Mouse (Mus musculus) kidney, adult 9 months (tissue): Measurements from ENCODE around the gene Zzz3.

ENCODE experiments used
- DNase-seq: peaks from one replicate; pipeline ENCODE4 v3.0.0; 2022

Zzz3 gene

DNA sequence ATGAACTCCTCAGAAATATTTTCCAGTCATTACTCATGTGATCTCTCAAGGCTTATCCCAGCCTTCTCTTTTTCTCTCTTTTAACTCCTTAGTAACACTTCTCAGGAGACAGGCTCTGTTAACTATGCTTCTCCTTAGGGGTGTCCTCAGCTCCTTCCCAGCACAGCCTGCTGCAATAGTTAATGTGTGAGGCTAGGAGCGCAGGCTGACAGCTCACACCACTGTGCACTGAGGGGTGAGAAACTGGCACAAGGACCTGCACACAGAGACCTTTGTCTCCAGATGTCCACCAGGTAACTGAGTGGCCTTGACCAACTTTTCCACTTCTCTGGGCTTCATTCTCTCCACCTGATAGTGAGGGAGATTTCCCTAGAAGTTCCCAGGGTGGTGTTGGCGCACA lies 102.6 kb downstream of the Zzz3 start:
- no peak for DNase-seq

DNA sequence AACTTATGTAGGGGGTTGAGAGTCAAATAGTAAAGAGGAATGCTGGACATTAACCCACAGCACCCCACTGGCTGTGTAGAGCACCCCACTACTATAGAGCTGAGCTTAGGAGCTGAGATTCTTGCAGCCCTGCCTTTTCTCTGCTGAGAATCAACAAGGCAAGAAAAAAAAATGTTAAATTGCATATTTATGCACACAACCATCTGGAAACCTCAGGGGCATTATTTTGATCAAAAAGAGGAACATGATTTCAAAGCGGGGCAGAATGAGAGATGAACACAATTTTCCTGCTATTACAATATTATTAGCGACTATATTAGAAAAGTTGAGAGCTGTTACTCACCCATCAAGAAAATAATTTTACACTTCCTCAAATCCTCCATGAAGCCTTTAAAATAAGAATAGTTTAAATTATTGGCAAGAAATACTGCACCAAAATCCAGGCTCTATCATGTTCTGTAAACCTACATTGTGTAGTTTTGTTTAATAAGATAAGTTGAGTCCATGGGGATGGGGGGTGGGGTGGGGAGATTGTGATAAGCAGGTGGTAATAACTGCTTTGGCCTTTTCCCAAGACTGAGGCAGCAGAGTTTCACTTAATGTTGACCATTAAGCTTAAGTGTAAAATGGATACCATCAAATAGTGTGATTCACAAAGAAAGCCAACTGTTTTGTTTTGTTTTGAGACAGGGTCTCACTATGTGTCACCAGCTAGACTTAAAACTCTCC lies 103.9 kb downstream of the Zzz3 start:
- no peak for DNase-seq

DNA sequence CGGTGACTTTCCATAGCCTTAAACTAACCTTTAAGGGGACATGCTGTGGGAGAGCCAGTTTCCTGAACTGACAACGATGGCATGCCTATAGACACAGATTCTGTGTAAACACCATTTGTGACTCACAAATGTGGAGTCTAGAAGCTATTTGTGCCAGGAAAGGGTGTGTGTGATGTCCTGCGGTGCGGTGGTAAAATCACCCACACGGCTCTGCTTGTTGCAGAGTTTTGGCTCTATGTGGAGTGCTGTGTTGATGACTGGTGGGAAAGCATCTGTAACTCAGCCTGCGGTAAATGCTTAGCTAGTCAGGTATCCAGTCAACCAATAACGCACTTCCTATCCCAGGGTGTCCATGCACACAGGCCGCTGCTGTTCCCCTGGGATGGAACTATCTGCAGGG lies 112.6 kb downstream of the Zzz3 start:
- DNase-seq, result no peak

DNA sequence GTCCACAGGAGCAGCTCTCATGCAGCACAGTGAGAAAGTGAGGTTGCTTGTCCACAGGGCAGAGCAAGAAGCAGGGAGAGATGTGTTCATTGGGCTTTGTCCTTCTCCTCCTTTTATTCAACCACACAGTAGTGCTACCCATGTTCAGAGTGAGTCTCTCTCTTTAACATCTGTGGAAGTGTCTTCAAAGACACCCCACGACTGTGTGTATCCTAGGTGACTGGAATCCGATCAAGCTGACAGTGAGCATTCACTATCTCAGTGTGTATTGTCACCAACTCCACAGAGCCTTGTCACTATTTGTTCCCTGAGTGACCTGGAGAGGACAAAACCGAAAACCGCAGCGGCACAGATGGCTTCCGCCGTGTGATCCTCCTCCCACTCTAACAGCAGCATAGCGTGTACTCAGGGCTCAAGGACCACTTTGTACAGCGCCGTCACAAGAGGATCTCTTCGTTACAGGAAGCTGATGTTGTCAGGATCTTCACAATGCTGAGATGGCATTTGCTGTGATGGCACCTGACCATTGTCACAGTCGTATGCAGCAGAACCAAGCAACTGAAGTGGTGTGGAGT lies 113.2 kb downstream of the Zzz3 start:
- DNase-seq, result no peak

DNA sequence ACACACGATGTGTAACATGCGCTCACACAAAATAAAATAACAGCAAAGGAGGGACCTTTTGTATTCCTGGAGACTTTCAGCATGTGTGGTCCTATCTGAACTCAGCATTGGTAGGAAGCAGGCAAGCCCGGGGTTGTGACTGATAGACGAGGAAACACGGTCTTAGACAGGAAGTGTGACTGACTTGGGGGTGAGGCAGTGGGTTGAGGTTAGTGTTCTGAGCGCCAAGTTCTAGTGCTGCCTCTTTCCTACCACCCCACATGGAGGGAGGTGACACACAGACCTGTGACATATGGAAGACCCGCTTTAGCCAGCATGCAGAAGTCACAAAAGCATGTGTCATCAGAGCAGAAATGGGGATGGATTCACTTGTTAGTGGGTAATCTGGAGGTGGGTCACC lies 114.0 kb downstream of the Zzz3 start:
- DNase-seq, result no peak
